Mouse (Mus musculus): ENCODE results near the gene Adam12. TPM values are rescaled to one million over a fixed set of nuclear protein-coding genes. Genes with fewer than 3 reads are reported as not detected.
A peak's percentile ranks its signal among the peaks of the same experiment; 100 is the strongest.

Adam12 gene
- total RNA-seq (2021), result under 1 TPM; 0.31 to 0.78 TPM
- long read RNA-seq, experiment 1, result 0 reads
- long read RNA-seq, experiment 2, result 0 reads

DNA sequence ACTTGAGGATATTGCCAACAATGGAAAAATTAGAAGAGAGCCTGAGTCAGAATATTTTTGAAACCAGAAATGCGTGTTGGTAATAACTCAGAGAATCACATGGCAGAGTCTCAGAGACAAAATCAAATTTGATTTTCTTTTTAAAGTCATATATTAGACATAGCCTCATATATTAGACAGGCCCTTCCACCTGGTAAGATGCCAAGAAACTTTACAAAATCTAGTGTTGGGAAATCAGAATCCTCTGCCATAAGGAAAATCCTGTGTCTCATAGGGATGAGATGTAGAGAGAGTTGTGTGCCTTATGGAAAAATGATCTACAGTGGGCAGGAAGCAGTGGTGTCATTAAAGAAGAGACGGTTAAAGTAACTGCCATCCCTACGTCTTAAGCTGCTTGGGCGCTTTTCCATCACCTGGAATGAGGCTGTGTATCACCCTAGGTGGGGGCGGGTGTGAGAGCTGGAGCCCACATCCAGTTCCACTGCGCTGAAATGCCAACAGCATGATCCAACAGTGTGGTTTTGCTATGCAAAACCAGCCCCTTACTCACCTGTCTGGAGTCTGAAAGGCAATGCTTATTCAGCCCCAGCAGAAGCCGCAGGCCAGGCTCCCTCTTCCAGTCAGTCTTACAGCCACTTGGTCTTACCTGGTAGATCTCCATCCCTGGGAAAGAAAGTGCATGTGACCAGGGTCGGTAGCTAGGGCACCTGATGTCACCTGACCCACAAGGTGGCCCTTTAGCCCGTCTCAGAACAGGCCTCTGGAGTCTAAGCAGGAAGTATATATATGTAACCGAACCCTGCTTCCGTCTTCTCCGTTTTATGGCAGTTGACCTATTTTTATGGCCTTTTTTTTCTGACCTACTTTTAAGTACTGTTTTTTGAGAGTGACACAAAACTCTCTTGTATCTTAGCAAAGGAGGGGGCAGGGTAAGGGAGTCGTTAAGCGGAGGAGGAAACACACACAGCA lies at the start of gene Adam12:
TSS of gene Adam12 (minus strand) at position 769 of the 969 bp plus-strand sequence.
- no peak for TF ChIP-seq CTCF (IDR thresholded peaks at IDR 0.05)
- intact Hi-C loops (cut with DNase I), result no loop called here
- DNase-seq, result no peak
- H3K4me3 ChIP-seq, result no peak within 1 kb of the TSS
- H3K27ac ChIP-seq, result no peak within 1 kb of the TSS

DNA sequence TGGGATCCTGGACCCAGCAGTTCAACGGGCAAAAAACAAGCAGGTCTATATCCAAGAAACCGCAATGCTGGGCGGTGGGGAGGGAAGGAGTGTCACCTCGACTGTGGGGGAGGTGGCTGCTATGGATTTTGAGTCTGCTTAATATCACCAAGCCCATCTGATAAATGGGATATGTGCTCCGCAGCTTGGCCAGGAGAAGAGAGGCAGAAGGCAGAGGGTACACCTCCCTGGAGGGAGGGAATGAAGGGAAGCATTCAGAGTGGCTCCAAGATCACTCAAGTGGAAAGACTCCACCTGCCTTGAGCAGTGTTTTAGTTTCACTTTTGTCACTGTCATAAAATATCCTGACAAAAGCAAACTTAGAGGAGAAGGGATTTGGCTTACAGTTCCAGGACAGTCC lies 41.0 kb upstream of the Adam12 start:
- H3K4me3 ChIP-seq, result no peak overlapping the region
- no peak for DNase-seq
- intact Hi-C loops (cut with DNase I), result no loop called here
- no peak overlapping the region for H3K27ac ChIP-seq
- TF ChIP-seq CTCF (IDR thresholded peaks at IDR 0.05), result no peak

DNA sequence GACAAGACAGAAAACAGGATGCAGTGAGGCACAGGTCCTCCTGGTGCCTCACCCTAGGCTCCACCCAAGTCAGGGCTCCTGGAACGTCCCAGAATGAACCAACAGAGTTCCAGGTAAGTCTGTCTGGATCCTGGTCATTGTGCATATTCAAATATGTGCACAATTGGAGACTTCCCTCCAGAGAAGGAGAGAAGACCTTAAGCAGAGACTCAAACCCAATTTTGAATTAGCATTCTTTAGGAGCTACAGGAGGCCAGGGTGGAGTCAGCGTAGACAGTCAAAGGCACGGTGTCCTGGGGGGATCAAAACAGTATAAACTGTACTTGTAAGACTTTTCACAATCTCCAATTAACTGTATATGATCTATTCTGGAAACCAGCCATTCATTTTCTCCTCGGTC lies 40.5 kb upstream of the Adam12 start:
- H3K4me3 ChIP-seq, result no peak overlapping the region
- TF ChIP-seq CTCF (IDR thresholded peaks at IDR 0.05), result no peak
- no peak for DNase-seq
- intact Hi-C loops (cut with DNase I), result no loop called here
- H3K27ac ChIP-seq, result no peak overlapping the region

DNA sequence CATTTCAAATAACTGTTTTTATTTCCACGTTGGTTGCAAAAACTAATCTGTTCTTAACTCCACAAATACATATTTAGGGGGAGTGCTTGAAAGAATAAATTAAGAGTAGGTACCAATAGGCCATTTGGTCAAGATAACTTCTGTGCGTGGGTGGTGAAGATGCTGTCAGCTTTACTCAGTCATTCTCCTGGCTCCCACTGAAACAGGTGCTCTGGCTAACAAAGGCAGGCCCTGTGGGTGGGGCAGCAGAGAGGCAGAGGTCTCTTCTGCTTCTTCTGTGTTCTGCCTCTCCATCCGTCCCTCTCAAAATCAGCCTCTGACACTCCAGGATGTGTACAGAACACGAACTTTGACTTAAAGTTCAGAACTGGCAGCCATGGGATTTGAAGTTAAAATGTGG lies 33.8 kb upstream of the Adam12 start:
- Histone ChIP-seq H3K27ac (no peak overlapping the region), H3K4me3 (no peak overlapping the region)
- intact Hi-C loops (cut with DNase I), result loop anchor here (5.0 kb wide), 1 partner anchor 82 kb away; no protein-coding TSS in a partner anchor
- no peak for DNase-seq
- TF ChIP-seq CTCF (IDR thresholded peaks at IDR 0.05), result no peak

DNA sequence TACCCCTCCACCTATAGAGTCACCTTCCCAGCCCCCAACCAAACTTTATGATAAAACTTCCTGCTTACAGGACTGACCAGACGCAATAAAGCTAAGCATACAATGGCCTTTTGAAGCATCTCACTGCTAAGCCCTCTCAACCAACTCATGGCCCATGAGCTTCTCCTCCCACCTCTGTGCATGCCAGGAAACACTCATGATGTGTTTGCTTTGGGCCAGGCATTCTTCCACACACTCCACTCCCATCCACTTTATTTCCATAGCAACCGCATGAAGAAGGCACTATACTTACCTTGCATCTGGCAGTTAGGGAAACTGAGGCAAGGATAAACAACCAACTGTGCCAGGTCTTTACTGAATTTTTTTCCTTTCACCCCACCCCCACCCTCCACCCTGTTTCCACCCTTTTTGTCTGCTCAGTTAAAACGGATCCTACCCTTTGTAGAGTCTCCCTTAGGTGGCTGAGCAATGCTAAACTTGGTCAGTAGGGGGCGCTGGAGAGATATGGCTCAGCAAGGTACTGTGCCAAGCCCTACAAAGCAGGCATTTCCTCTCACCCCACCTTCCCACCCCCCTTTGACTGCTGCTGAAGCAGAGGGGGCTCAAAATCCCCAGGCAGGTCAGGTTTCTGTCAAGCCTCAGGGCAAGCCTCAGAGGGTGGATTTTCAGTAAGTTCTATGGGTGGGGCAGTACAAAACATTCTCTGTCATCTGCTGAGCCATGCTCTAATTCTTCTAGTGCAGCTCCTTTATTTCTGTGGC lies 31.4 kb upstream of the Adam12 start:
- peak; percentile 72 for TF ChIP-seq CTCF (IDR thresholded peaks at IDR 0.05)
- intact Hi-C loops (cut with DNase I), result no loop called here
- no peak overlapping the region for H3K27ac ChIP-seq
- H3K4me3 ChIP-seq, result no peak overlapping the region
- peak; percentile 59 for DNase-seq

DNA sequence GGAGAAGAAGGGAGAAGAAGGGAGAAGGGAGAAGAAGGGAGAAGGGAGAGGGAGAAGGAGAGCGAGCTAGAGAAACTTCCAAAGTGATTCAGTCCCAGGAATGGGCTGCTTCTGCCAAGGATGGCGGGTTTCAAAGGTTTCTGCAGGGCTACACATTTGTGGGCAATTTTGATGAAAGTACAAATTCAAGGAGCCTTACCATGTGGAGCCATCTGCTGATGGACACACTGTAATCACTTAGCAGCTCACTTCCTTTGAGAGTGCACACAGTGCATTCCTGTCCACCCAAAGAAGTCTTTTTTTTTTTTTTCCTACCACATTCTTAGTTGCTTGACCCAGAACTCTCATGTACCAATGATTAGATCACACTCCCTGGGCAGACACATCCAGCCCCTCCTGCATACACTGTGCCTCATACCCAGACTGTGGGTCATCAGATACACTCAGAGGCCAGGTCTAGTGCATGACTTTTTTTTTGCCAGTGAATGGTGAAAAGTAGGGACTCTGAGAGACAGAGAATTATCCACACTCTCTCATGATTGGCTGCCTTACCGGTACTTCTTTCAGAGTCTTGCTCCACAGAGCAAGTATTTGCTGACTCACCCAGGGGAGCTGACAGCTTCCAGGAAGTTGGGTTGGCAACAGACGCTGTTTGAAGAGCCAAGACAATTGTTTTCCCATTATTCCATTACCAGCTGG lies 29.2 kb upstream of the Adam12 start:
- no peak for TF ChIP-seq CTCF (IDR thresholded peaks at IDR 0.05)
- Histone ChIP-seq H3K27ac (no peak overlapping the region), H3K4me3 (no peak overlapping the region)
- DNase-seq, result peak; percentile 54
- intact Hi-C loops (cut with DNase I), result no loop called here

DNA sequence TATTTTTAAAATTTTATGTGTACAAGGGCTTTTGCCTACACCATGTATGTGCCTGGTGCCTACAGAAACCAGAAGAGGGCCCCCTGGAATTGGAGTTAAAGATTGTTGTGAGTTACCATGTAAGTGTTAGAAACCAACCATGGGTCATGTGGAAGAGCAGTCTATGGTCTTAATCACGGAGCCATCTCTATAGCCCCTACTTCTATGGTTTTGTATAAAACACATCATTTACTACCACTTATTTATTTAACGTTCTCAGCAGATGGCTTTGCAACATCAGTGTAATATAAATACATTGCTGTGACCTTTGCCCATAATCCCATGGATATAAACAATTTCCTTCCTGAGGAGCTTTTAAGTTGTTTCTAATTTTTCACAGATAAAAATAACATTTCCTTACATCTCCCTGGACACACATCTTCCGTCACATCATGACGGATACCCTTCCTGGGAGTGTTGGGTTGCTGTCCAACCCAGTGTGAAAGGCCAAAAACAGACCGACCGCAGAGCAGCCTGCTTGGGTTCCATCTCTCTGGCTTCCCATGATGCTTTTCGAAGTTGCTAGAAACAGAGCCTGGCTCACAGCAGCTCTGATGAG lies 18.4 kb upstream of the Adam12 start:
- intact Hi-C loops (cut with DNase I), result no loop called here
- no peak for TF ChIP-seq CTCF (IDR thresholded peaks at IDR 0.05)

DNA sequence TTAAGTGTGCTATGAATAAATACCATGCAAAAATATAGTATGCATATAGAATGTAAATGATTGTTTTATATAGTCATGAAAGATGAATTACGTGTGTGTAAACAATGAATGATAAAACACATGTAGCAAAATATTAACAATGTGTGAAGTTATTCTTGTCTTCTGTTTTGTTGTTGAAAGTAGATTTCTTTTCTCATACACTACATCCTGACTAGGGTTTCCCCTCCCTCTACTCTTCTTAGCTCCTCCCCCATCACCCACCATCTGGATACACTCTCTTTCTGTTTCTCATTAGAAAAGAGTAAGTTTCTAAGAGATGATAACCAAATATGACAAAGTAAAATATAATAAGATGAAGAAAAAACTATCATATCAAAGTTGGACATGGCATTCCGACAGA lies 16.1 kb upstream of the Adam12 start:
- intact Hi-C loops (cut with DNase I), result no loop called here
- H3K27ac ChIP-seq, result no peak overlapping the region
- no peak overlapping the region for H3K4me3 ChIP-seq
- TF ChIP-seq CTCF (IDR thresholded peaks at IDR 0.05), result no peak
- no peak for DNase-seq

More for the DNA sequence above, 18.4 kb upstream of the Adam12 start:
- H3K27ac ChIP-seq, result no peak overlapping the region
- no peak for DNase-seq
- H3K4me3 ChIP-seq, result no peak overlapping the region

DNA sequence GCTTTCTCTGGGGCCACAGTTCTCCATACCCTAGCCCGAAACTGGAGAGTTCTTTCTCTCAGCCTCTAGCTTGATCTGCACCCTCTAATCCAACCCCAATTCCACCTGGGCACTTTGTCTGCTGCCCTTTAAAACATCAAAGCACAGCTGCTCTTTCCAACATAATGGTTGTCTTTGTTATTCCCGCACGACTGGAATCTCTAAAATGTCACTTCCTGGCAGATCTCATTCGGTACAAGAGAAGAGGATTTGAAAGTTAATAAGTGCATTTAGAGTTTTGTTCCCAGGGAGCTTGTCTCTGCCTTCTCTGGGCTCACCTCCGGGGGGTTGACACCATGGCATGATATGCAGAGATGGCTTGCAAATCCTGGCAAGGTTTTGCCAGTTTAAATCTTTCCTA lies 14.7 kb upstream of the Adam12 start:
- no peak for DNase-seq
- TF ChIP-seq CTCF (IDR thresholded peaks at IDR 0.05), result no peak
- Histone ChIP-seq H3K27ac (no peak overlapping the region), H3K4me3 (no peak overlapping the region)
- intact Hi-C loops (cut with DNase I), result no loop called here

DNA sequence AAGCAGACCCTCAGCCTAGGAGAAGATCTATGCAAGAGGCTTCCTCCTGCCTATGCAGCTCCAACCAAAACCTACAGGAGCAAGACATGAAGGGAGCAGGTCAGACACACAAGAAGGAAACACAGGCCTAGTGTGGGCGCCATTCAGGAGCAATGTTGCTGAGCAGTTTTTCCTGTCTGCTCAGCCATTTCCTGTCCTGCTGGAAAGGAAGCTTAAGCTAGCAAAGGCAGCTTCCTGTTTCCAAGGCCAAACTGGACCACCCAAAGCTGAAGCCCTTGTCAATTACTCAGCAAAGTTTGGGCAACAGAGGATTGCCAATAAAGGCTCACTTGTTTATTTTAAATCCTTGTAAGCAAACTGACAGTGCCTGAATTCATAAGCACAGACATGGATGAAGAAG lies 10.8 kb upstream of the Adam12 start:
- no peak for TF ChIP-seq CTCF (IDR thresholded peaks at IDR 0.05)
- no peak overlapping the region for H3K27ac ChIP-seq
- no peak for DNase-seq
- no peak overlapping the region for H3K4me3 ChIP-seq
- intact Hi-C loops (cut with DNase I), result no loop called here

DNA sequence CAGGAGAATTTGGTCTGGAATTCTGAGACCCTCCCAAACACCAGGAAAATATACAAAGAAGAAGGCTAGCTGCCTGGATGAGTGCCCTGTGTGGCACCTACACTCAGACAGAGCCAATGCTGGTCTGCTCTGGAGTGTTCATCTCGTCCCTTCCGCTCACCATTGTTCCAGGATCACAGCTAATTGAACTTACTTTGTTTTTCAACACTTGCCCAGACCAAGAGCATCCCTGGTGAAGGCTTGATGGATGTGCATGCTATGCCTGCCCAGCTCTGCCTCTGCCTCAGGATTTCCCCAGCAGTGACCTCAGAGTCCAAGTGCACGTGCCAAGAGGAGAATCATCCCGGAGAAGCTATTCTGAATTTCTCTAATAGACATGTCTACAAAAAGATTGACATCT lies 9.3 kb upstream of the Adam12 start:
- no peak for TF ChIP-seq CTCF (IDR thresholded peaks at IDR 0.05)
- Histone ChIP-seq H3K27ac (no peak overlapping the region), H3K4me3 (no peak overlapping the region)
- DNase-seq, result no peak
- intact Hi-C loops (cut with DNase I), result no loop called here

DNA sequence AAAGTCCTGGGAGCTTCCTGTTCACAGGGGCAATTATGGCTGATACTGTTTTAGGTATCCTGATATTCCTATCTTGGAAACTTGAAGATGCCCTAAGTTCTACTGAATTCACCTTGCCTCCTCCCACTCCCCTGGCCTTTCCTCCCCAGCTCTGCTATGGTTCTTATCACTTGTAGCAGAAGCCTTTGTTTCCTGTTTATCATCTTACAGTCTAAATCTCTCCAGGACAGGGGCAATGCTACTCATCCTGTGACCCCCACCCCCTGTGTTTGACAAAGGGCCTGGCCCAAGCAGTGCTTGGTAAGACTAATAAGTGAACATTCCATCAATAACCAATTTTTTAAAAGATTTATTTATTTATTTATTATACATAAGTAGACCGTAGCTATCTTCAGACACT lies 8.6 kb upstream of the Adam12 start:
- no peak for TF ChIP-seq CTCF (IDR thresholded peaks at IDR 0.05)
- Histone ChIP-seq H3K4me3 (no peak overlapping the region), H3K27ac (no peak overlapping the region)
- intact Hi-C loops (cut with DNase I), result no loop called here
- DNase-seq, result no peak
